Comparison of ENCODE assay signal across 13 mouse cellular contexts in the genomic region with DNA sequence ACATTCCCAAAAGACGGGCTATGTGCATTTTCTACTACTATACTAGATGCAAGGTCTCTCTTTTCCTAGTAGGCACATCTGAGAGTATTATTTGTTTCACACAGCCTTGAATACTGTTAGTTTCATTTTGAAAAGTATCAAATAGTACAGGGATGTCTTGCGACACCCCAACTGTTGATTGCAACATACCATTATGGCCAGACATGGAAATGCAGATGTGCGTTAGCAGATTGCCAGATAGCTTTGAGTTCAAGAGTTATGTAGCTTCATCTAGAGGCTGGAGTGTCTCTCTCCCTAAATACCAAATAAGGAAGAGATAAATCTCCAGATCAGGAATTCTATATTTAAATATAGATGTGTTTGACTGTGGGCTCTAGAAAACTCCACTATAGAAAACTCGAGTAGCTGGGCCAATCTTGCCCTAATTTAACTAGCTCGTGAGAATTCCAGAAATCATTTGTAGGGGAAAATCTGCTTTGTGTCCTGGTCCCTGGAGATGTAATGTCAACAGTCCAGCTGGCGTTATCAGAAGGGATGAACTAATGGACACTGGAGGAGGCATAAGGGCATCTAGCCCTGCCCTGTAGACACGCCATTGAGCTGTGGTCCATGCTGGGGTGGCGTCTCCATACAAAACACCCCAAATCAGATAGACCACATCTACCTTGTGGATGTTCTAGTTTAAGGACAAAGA.
DNase-seq lines count a peak whose midpoint lies in the region; ATAC-seq and TF ChIP-seq lines count a peak whose summit lies in the region.
"Had no signal": no experiment of that assay in that cellular context is flagged by ENCODE, and none has a peak within 500 bp of the region (broad histone marks: within the 10 kb centered on the region; RNA-seq: fewer than 3 reads in every experiment).

No protein-coding gene starts in this region.

- H3K4me1 ChIP-seq in brown adipose tissue, adult 24 weeks (ENCODE audit: control insufficient read depth, insufficient read depth, insufficient read length, low read length) = no peaks in the 10 kb centered on the region
- H3K4me1 ChIP-seq in hindbrain, postnatal 0 days (ENCODE audit: insufficient read depth, low read length) = no peaks in the 10 kb centered on the region
- H3K4me1 ChIP-seq: embryonic facial prominence, embryonic 15.5 days; liver, embryonic 12.5 days had no signal

- no peak for TF ChIP-seq CTCF in hindbrain, postnatal 0 days (IDR thresholded peaks at IDR 0.05; ENCODE audit: low read depth)

- H3K27me3 ChIP-seq in myocyte (ENCODE audit: control insufficient read depth, insufficient read depth, insufficient read length) = no peaks in the 10 kb centered on the region
- H3K27me3 ChIP-seq in hindbrain, postnatal 0 days (ENCODE audit: insufficient read depth, low read length) = no peaks in the 10 kb centered on the region
- H3K27me3 ChIP-seq: embryonic facial prominence, embryonic 15.5 days; liver, embryonic 12.5 days had no signal

- TF ChIP-seq POLR2A in myocyte (IDR thresholded peaks at IDR 0.05; ENCODE audit: insufficient read length, low read depth) = no peak

- H3K79me2 ChIP-seq in myocyte (ENCODE audit: control insufficient read depth, insufficient read depth) = no peaks in the 10 kb centered on the region

- 89% methylated on average over 8 of the region's 8 CpGs for WGBS in hindbrain, postnatal 0 days

- H3K4me2 ChIP-seq in myocyte (ENCODE audit: low read depth) = no peak overlapping the region
- H3K4me2 ChIP-seq in hindbrain, postnatal 0 days (ENCODE audit: low read depth, low read length) = no peak overlapping the region
- H3K4me2 ChIP-seq: embryonic facial prominence, embryonic 15.5 days; liver, embryonic 12.5 days had no signal

- peak; percentile 63 to 77 for DNase-seq in heart, adult 9 months (ENCODE audit: low spot score in 2 of 2)
- DNase-seq in heart, postnatal 4 days = no peak
- DNase-seq in heart, postnatal 25 days (ENCODE audit: low spot score) = peak; percentile 19
- DNase-seq in Muller cell, postnatal 12 days (ENCODE audit: inconsistent ontology term) = no peak
- DNase-seq in hindbrain, postnatal 0 days (ENCODE audit: low spot score) = no peak
- DNase-seq: cerebellum, adult 11 months had no signal

- ATAC-seq in hindbrain, postnatal 0 days = no peak
- ATAC-seq: forebrain, embryonic 14.5 days; inflammation-experienced regulatory T-cells, adult 6 months; liver, embryonic 12.5 days had no signal

- H3K4me3 ChIP-seq in brown adipose tissue, adult 24 weeks (ENCODE audit: insufficient read depth, low read depth, low read length) = no peak overlapping the region
- no peak overlapping the region for H3K4me3 ChIP-seq in myocyte
- no peak overlapping the region for H3K4me3 ChIP-seq in hindbrain, postnatal 0 days (ENCODE audit: low read length)
- H3K4me3 ChIP-seq: embryonic facial prominence, embryonic 15.5 days; layer of hippocampus, adult 2 months; liver, embryonic 12.5 days had no signal

- H3K36me3 ChIP-seq in myocyte (ENCODE audit: control insufficient read depth, insufficient read depth) = no peaks in the 10 kb centered on the region
- no peaks in the 10 kb centered on the region for H3K36me3 ChIP-seq in hindbrain, postnatal 0 days (ENCODE audit: insufficient read depth, low read length)
- H3K36me3 ChIP-seq: embryonic facial prominence, embryonic 15.5 days; liver, embryonic 12.5 days had no signal

- peak overlapping the region; percentile 52 for H3K27ac ChIP-seq in brown adipose tissue, adult 24 weeks (replicated peaks; ENCODE audit: low read depth, low read length)
- H3K27ac ChIP-seq in hindbrain, postnatal 0 days = no peak overlapping the region
- H3K27ac ChIP-seq: embryonic facial prominence, embryonic 15.5 days; layer of hippocampus, adult 2 months; liver, embryonic 12.5 days had no signal

- no peak overlapping the region for H3ac ChIP-seq in myocyte (ENCODE audit: control insufficient read depth, insufficient read length)

- intact Hi-C loops in heart, postnatal 25 days (cut with DNase I) = no loop called here

- H3K9ac ChIP-seq in hindbrain, postnatal 0 days (replicated peaks; ENCODE audit: low read length) = no peak overlapping the region
- H3K9ac ChIP-seq: embryonic facial prominence, embryonic 15.5 days; liver, embryonic 12.5 days had no signal

- H3K9me3 ChIP-seq in hindbrain, postnatal 0 days (ENCODE audit: low read length) = no peaks in the 10 kb centered on the region
- H3K9me3 ChIP-seq: embryonic facial prominence, embryonic 15.5 days; liver, embryonic 12.5 days had no signal

TF ChIP-seq in myocyte, 11 proteins besides CTCF, POLR2A, EP300 and RAD21:
- TF ChIP-seq CEBPB (IDR thresholded peaks at IDR 0.05; ENCODE audit: insufficient read depth, poor library complexity, severe bottlenecking) (0 out of 2 replicates have a peak, but pooled peaks have one; percentile 51), TCF3 (IDR thresholded peaks at IDR 0.05; ENCODE audit: insufficient read length, low read depth) (no peak)

Comparison
In these comparisons a context has a peak if more than half of its experiments do, and no peak if none do; other contexts are left out.
1. DNase-seq: peak in heart, adult 9 months (2 of 2) and heart, postnatal 25 days (single experiment); none in heart, postnatal 4 days (single experiment), Muller cell, postnatal 12 days (single experiment) and hindbrain, postnatal 0 days (single experiment).